Mouse (Mus musculus): ENCODE measurements at regions not wholly inside any gene's neighbourhood (a gene's known extent, or its start where the extent isn't known, plus 50 kb on each side); places are given as distances from the start of the nearest gene placed in this dataset.
A peak's percentile ranks its signal among the peaks of the same experiment; 100 is the strongest.

DNA sequence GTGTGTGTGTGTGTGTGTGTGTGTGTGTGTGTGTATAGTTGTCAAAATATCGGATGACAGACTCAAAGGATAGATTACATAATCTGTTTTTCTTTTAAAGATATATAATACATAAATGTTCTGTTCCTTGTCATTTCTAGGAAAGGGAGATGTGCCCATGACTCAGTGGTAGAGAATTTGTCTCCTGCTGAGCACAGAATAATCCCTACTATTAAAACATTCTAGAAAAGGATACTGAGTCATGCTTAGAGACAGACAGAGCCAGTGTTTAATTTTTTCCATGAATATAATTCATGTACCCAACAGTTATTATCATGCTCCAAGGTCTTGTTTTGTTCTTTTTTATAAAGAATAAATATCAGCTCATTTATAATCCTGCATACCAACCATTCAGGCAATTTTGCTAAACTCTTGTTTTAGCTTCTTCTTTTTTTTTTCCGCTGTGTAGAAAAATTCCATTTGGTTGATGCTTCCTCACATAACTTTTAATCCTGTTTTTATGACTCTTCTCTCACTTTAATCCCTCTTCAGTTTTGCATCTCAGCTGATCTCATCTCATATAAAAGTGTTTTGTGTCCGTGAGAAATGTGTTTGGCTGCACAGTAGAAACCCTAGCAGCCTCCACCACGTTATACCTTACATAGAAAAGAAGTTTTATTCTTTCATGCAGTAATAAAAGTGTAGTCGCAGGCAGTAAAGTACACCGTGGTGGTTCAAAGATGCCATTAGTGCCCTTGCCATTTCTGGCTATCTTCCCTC, 762.3 kb downstream of the Nedd1 start:
- H3K4me1 ChIP-seq (ENCODE audit: control insufficient read depth, insufficient read depth, low read length) = no peaks in the 10 kb centered on the region
- WGBS = 59% methylated on average over 6 of the region's 6 CpGs

DNA sequence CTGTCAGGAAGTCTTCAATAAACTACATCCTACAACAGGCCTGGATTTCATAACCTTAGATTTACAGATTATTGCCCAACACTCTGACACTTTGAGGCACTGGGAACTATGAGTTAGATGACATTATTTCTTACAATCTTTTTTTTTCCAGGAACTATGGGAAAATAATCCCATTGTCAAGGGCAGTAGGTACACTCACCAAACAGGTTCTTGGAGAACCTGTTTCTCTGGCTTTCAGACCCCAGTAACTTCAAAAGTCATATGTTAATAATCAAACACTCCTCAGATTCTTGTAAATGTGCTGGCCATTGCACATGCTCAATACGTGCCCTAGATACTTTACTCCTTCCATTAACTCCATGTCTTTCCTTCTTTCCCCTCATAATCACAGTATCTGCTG, 769.1 kb downstream of the Nedd1 start:
- 98% methylated on average over 1 of the region's 1 CpGs for WGBS
- no peak overlapping the region for H3K9ac ChIP-seq (replicated peaks; ENCODE audit: low read depth, low read length)
- no peaks in the 10 kb centered on the region for H3K36me3 ChIP-seq (ENCODE audit: control insufficient read depth, insufficient read depth, low read length)
- no peak overlapping the region for H3K4me2 ChIP-seq (ENCODE audit: low read depth, low read length)
- H3K27ac ChIP-seq (ENCODE audit: low read depth, low read length) = no peak overlapping the region
- no peaks in the 10 kb centered on the region for H3K9me3 ChIP-seq (ENCODE audit: control insufficient read depth, low read length)
- no peaks in the 10 kb centered on the region for H3K4me1 ChIP-seq (ENCODE audit: control insufficient read depth, insufficient read depth, low read length)
- ATAC-seq (ENCODE audit: low read depth) = no peak
- no peak overlapping the region for H3K4me3 ChIP-seq (ENCODE audit: low read depth, low read length)
- H3K27me3 ChIP-seq (ENCODE audit: control insufficient read depth, insufficient read depth, low read length) = no peaks in the 10 kb centered on the region

More for the DNA sequence above, 762.3 kb downstream of the Nedd1 start:
- Histone ChIP-seq H3K4me2 (ENCODE audit: low read depth, low read length) (no peak overlapping the region), H3K27ac (ENCODE audit: low read depth, low read length) (no peak overlapping the region), H3K36me3 (ENCODE audit: control insufficient read depth, insufficient read depth, low read length) (no peaks in the 10 kb centered on the region), H3K9ac (replicated peaks; ENCODE audit: low read depth, low read length) (no peak overlapping the region), H3K9me3 (ENCODE audit: control insufficient read depth, low read length) (no peaks in the 10 kb centered on the region), H3K4me3 (ENCODE audit: low read depth, low read length) (no peak overlapping the region), H3K27me3 (ENCODE audit: control insufficient read depth, insufficient read depth, low read length) (no peaks in the 10 kb centered on the region)
- ATAC-seq (ENCODE audit: low read depth) = no peak

- no peak for ATAC-seq (ENCODE audit: low read depth)
- no peaks in the 10 kb centered on the region for H3K4me1 ChIP-seq (ENCODE audit: control insufficient read depth, insufficient read depth, low read length)
- H3K4me2 ChIP-seq (ENCODE audit: low read depth, low read length) = no peak overlapping the region
- H3K9ac ChIP-seq (replicated peaks; ENCODE audit: low read depth, low read length) = no peak overlapping the region
- H3K4me3 ChIP-seq (ENCODE audit: low read depth, low read length) = no peak overlapping the region
- no peaks in the 10 kb centered on the region for H3K36me3 ChIP-seq (ENCODE audit: control insufficient read depth, insufficient read depth, low read length)
- no peak overlapping the region for H3K27ac ChIP-seq (ENCODE audit: low read depth, low read length)
- 60% methylated on average over 3 of the region's 3 CpGs for WGBS
- no peaks in the 10 kb centered on the region for H3K9me3 ChIP-seq (ENCODE audit: control insufficient read depth, low read length)
- H3K27me3 ChIP-seq (ENCODE audit: control insufficient read depth, insufficient read depth, low read length) = no peaks in the 10 kb centered on the region
Measured at GRCm38 (mm10) chr10:91923626-91924025, 742.5 kb upstream of the Tmpo start.

GRCm38 (mm10) chr10:91889864-91890263, 708.7 kb upstream of the Tmpo start:
- no peak overlapping the region for H3K4me2 ChIP-seq (ENCODE audit: low read depth, low read length)
- ATAC-seq (ENCODE audit: low read depth) = no peak
- no peaks in the 10 kb centered on the region for H3K27me3 ChIP-seq (ENCODE audit: control insufficient read depth, insufficient read depth, low read length)
- no peaks in the 10 kb centered on the region for H3K9me3 ChIP-seq (ENCODE audit: control insufficient read depth, low read length)
- WGBS = 87% methylated on average over 6 of the region's 6 CpGs
- H3K4me1 ChIP-seq (ENCODE audit: control insufficient read depth, insufficient read depth, low read length) = no peaks in the 10 kb centered on the region
- H3K4me3 ChIP-seq (ENCODE audit: low read depth, low read length) = no peak overlapping the region
- H3K9ac ChIP-seq (replicated peaks; ENCODE audit: low read depth, low read length) = no peak overlapping the region
- no peaks in the 10 kb centered on the region for H3K36me3 ChIP-seq (ENCODE audit: control insufficient read depth, insufficient read depth, low read length)
- H3K27ac ChIP-seq (ENCODE audit: low read depth, low read length) = no peak overlapping the region

DNA sequence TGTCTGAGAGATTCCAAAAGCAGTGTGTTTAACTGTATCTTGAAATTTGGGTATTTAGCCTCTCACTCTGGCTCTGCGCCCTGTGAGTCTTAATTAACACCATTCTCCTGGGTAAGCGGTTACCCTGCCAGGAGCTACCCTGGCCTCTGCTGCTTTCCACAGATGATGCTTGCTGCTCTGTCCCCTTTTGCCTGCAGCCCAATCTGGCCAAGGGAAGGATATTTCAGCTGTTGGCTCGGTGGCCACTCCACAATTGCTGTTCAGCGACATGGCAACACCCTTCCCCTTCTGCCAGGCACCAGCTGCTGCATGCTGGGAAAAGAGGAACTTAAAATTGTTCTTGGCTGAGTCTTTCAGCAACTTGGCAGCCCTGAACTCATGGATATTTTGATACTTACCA, 707.4 kb upstream of the Tmpo start:
- H3K27ac ChIP-seq (ENCODE audit: low read depth, low read length) = no peak overlapping the region

DNA sequence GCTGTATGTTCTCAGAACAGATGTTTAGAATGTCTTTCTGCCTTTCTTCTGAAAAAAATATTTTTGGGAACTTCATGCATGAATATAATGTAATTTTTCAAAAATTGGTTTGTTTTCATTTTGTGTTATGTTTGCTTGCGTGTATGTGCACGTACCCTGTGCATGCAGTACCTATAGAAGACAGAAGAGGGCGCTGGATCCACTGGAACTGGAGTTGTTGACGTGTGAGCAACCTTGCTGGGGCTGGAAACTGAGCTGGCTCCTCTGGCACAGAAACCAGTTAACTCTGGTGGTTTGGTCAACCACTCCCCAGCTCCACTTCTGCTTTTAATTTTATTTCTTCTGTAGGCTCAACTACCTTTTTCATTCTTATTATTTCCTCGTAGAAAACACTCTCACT, 702.0 kb upstream of the Tmpo start:
- Histone ChIP-seq H3K4me3 (ENCODE audit: low read depth, low read length) (no peak overlapping the region), H3K4me2 (ENCODE audit: low read depth, low read length) (no peak overlapping the region), H3K36me3 (ENCODE audit: control insufficient read depth, insufficient read depth, low read length) (no peaks in the 10 kb centered on the region), H3K27me3 (ENCODE audit: control insufficient read depth, insufficient read depth, low read length) (no peaks in the 10 kb centered on the region), H3K4me1 (ENCODE audit: control insufficient read depth, insufficient read depth, low read length) (no peaks in the 10 kb centered on the region), H3K9me3 (ENCODE audit: control insufficient read depth, low read length) (no peaks in the 10 kb centered on the region), H3K27ac (ENCODE audit: low read depth, low read length) (no peak overlapping the region), H3K9ac (replicated peaks; ENCODE audit: low read depth, low read length) (no peak overlapping the region)
- 73% methylated on average over 5 of the region's 5 CpGs for WGBS
- ATAC-seq (ENCODE audit: low read depth) = no peak

More for the DNA sequence above, 707.4 kb upstream of the Tmpo start:
- H3K9me3 ChIP-seq (ENCODE audit: control insufficient read depth, low read length) = no peaks in the 10 kb centered on the region
- WGBS = 73% methylated on average over 4 of the region's 4 CpGs
- H3K4me2 ChIP-seq (ENCODE audit: low read depth, low read length) = no peak overlapping the region
- no peak for ATAC-seq (ENCODE audit: low read depth)
- no peak overlapping the region for H3K9ac ChIP-seq (replicated peaks; ENCODE audit: low read depth, low read length)
- H3K27me3 ChIP-seq (ENCODE audit: control insufficient read depth, insufficient read depth, low read length) = no peaks in the 10 kb centered on the region
- no peaks in the 10 kb centered on the region for H3K36me3 ChIP-seq (ENCODE audit: control insufficient read depth, insufficient read depth, low read length)
- H3K4me1 ChIP-seq (ENCODE audit: control insufficient read depth, insufficient read depth, low read length) = no peaks in the 10 kb centered on the region
- no peak overlapping the region for H3K4me3 ChIP-seq (ENCODE audit: low read depth, low read length)

- Histone ChIP-seq H3K27me3 (ENCODE audit: control insufficient read depth, insufficient read depth, low read length) (no peaks in the 10 kb centered on the region), H3K4me2 (ENCODE audit: low read depth, low read length) (no peak overlapping the region), H3K4me3 (ENCODE audit: low read depth, low read length) (no peak overlapping the region), H3K27ac (ENCODE audit: low read depth, low read length) (no peak overlapping the region), H3K9ac (replicated peaks; ENCODE audit: low read depth, low read length) (no peak overlapping the region), H3K9me3 (ENCODE audit: control insufficient read depth, low read length) (no peaks in the 10 kb centered on the region), H3K4me1 (ENCODE audit: control insufficient read depth, insufficient read depth, low read length) (no peaks in the 10 kb centered on the region), H3K36me3 (ENCODE audit: control insufficient read depth, insufficient read depth, low read length) (no peaks in the 10 kb centered on the region)
- 76% methylated on average over 4 of the region's 4 CpGs for WGBS
- no peak for ATAC-seq (ENCODE audit: low read depth)
Measured at GRCm38 (mm10) chr10:91882481-91882880, 701.4 kb upstream of the Tmpo start.

DNA sequence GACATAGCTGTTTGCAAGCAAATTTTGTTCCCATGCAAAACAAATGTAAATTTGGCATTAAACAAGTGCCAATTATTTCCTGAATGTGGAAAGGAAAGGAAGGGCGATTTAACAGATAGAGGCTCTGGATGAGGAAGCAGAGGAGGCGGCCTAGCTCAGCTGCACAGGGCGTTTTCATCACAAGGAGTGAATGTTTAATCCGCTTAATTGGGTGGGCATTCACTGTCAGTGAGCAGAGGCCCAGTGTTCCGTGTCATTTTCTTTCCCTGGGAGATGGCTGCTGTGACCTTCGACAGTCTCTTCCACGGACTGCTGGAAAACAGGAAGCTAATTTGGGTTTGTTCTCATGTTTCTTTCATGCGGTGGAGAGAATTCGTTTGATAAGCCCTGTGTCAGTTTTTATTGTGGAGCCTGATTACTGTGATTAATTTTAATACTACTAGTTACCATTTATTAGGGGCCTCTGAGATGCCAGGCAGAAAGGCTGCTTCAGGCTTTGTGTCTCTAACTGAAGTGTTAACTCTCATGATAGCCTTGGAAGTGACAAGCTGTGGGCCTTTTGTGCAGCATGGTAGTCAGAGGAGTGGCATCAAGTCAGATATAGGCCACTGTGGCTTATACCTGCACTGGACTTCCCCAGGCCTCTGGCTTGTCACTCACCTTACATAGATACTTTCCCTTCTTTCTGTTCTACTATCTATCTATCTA, 700.6 kb upstream of the Tmpo start:
- H3K4me1 ChIP-seq (ENCODE audit: control insufficient read depth, insufficient read depth, low read length) = no peaks in the 10 kb centered on the region
- H3K9ac ChIP-seq (replicated peaks; ENCODE audit: low read depth, low read length) = no peak overlapping the region
- H3K4me2 ChIP-seq (ENCODE audit: low read depth, low read length) = no peak overlapping the region
- 27% methylated on average over 9 of the region's 9 CpGs for WGBS
- no peaks in the 10 kb centered on the region for H3K36me3 ChIP-seq (ENCODE audit: control insufficient read depth, insufficient read depth, low read length)
- H3K4me3 ChIP-seq (ENCODE audit: low read depth, low read length) = no peak overlapping the region
- no peaks in the 10 kb centered on the region for H3K27me3 ChIP-seq (ENCODE audit: control insufficient read depth, insufficient read depth, low read length)
- H3K9me3 ChIP-seq (ENCODE audit: control insufficient read depth, low read length) = no peaks in the 10 kb centered on the region
- no peak for ATAC-seq (ENCODE audit: low read depth)
- peak overlapping the region; percentile 30; the same call in 1 of the 2 replicates for H3K27ac ChIP-seq (ENCODE audit: low read depth, low read length)

- H3K36me3 ChIP-seq (ENCODE audit: control insufficient read depth, insufficient read depth, low read length) = no peaks in the 10 kb centered on the region
- no peaks in the 10 kb centered on the region for H3K27me3 ChIP-seq (ENCODE audit: control insufficient read depth, insufficient read depth, low read length)
- H3K4me3 ChIP-seq (ENCODE audit: low read depth, low read length) = no peak overlapping the region
- H3K27ac ChIP-seq (ENCODE audit: low read depth, low read length) = no peak overlapping the region
- H3K9ac ChIP-seq (replicated peaks; ENCODE audit: low read depth, low read length) = no peak overlapping the region
- no peak overlapping the region for H3K4me2 ChIP-seq (ENCODE audit: low read depth, low read length)
- 79% methylated on average over 3 of the region's 3 CpGs for WGBS
- no peak for ATAC-seq (ENCODE audit: low read depth)
- H3K9me3 ChIP-seq (ENCODE audit: control insufficient read depth, low read length) = no peaks in the 10 kb centered on the region
- H3K4me1 ChIP-seq (ENCODE audit: control insufficient read depth, insufficient read depth, low read length) = no peaks in the 10 kb centered on the region
Measured at GRCm38 (mm10) chr10:91875450-91875849, 694.3 kb upstream of the Tmpo start.
